Mouse (Mus musculus): ENCODE results near the gene Stfa1. TPM values are rescaled to one million over a fixed set of nuclear protein-coding genes. Genes with fewer than 3 reads are reported as not detected.

Gene Stfa1
- polyA plus RNA-seq (2015; fragmentation: Illumina TruSeq; extraction: RNeasy Lipid Tissue Mini Kit (QIAGEN cat#74804); ENCODE audit: insufficient read depth, low replicate concordance) = 0.48 TPM

DNA sequence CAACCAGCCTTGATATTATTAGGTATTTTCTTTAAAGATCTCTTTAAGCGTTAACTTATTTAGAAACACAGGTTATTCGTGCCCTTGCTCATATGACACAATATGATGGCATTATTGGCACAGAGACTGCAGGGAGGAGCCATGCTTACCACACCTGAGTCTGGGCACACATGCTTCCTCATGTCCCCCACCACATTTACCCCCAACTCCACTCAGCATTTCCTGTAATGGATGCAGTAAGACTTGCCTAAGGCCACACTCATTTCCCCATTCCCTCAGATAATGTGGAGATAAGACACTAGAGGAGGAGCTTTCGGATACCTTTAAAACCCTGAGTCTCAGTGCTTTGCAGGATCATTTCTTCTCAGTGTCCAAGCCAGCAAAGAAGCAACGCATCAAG, at the start of gene Stfa1:
Gene Stfa1 (plus strand): TSS at position 156 of the 400 bp plus-strand sequence.

DNA sequence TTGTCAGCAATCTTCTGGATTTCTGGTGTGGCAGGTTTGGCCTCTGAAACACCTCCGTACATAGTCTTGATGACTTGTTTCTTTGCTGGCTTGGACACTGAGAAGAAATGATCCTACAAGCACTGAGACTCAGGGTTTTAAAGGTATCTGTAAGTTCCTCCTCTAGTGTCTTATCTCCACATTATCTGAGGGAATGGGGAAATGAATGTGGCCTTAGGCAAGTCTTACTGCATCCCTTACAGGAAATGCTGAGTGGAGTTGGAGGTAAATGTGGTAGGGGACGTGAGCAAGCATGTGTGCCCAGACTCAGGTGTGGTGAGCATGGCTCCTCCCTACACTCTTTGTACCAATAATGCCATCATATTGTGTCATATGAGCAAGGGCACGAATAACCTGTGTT, 57.5 kb downstream of the Stfa1 start, which contains the start of gene BC117090:
Gene BC117090 (minus strand): TSS at position 101 of the 400 bp plus-strand sequence.

Other genes starting within 250 kb of the Stfa1 start
- 21.8 TPM for gene Wdr5b, start 235.8 kb upstream of the Stfa1 start, polyA plus RNA-seq (2015; fragmentation: Illumina TruSeq; extraction: RNeasy Lipid Tissue Mini Kit (QIAGEN cat#74804); ENCODE audit: insufficient read depth, low replicate concordance)
- 80.0 TPM for gene Fam162a, start 205.4 kb upstream of the Stfa1 start, polyA plus RNA-seq (2015; fragmentation: Illumina TruSeq; extraction: RNeasy Lipid Tissue Mini Kit (QIAGEN cat#74804); ENCODE audit: insufficient read depth, low replicate concordance)
- gene Ccdc58, start 205.3 kb upstream of the Stfa1 start, polyA plus RNA-seq (2015; fragmentation: Illumina TruSeq; extraction: RNeasy Lipid Tissue Mini Kit (QIAGEN cat#74804); ENCODE audit: insufficient read depth, low replicate concordance) = 51.2 TPM
- not detected for gene Csta1, start 145.7 kb upstream of the Stfa1 start, polyA plus RNA-seq (2015; fragmentation: Illumina TruSeq; extraction: RNeasy Lipid Tissue Mini Kit (QIAGEN cat#74804); ENCODE audit: insufficient read depth, low replicate concordance)
- gene Stfa2l1, start 120.1 kb upstream of the Stfa1 start, polyA plus RNA-seq (2015; fragmentation: Illumina TruSeq; extraction: RNeasy Lipid Tissue Mini Kit (QIAGEN cat#74804); ENCODE audit: insufficient read depth, low replicate concordance) = 12.8 TPM
- 4.9 TPM for gene Gm5483, start 92.7 kb upstream of the Stfa1 start, polyA plus RNA-seq (2015; fragmentation: Illumina TruSeq; extraction: RNeasy Lipid Tissue Mini Kit (QIAGEN cat#74804); ENCODE audit: insufficient read depth, low replicate concordance)
- gene Gm5416, start 66.5 kb upstream of the Stfa1 start, polyA plus RNA-seq (2015; fragmentation: Illumina TruSeq; extraction: RNeasy Lipid Tissue Mini Kit (QIAGEN cat#74804); ENCODE audit: insufficient read depth, low replicate concordance) = not detected
- gene 2010005H15Rik, start 55.5 kb upstream of the Stfa1 start, polyA plus RNA-seq (2015; fragmentation: Illumina TruSeq; extraction: RNeasy Lipid Tissue Mini Kit (QIAGEN cat#74804); ENCODE audit: insufficient read depth, low replicate concordance) = not detected
- gene BC117090, start 57.4 kb downstream of the Stfa1 start, polyA plus RNA-seq (2015; fragmentation: Illumina TruSeq; extraction: RNeasy Lipid Tissue Mini Kit (QIAGEN cat#74804); ENCODE audit: insufficient read depth, low replicate concordance) = not detected
- gene BC100530, start 90.8 kb downstream of the Stfa1 start, polyA plus RNA-seq (2015; fragmentation: Illumina TruSeq; extraction: RNeasy Lipid Tissue Mini Kit (QIAGEN cat#74804); ENCODE audit: insufficient read depth, low replicate concordance) = not detected
- not detected for gene Stfa2, start 131.5 kb downstream of the Stfa1 start, polyA plus RNA-seq (2015; fragmentation: Illumina TruSeq; extraction: RNeasy Lipid Tissue Mini Kit (QIAGEN cat#74804); ENCODE audit: insufficient read depth, low replicate concordance)
- not detected for gene Stfa3, start 178.4 kb downstream of the Stfa1 start, polyA plus RNA-seq (2015; fragmentation: Illumina TruSeq; extraction: RNeasy Lipid Tissue Mini Kit (QIAGEN cat#74804); ENCODE audit: insufficient read depth, low replicate concordance)